Mouse (Mus musculus): ENCODE data around the gene Olfr874. TPM values are rescaled to one million over a fixed set of nuclear protein-coding genes. Genes with fewer than 3 reads are reported as not detected.

Gene Olfr874
- total and polyA plus RNA-seq, 3 experiments, result not detected

DNA sequence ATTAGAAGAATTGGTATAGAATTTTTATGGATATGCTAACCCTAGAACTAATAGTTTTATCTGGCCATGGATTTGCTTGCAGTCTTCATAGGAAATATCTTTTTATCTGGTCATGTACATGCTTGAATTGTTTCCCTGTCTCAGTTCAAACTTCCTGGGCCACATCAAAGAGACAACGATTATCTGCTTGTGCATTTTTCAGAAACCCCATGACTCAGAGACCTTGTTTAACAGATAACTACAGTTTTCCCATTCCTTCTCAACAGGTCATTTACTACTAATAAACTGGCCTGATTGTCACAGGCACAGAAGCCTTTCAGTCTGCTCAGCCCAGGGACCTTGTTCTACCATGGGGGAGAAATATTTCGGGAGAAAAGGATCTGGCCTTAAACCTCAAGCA, 41.5 kb downstream of the Olfr874 start:
- Histone ChIP-seq H3K27me3 (ENCODE audit: control insufficient read depth in 1 of 2, insufficient read depth in 2 of 2, low read length in 2 of 2) (no peaks in the 10 kb centered on the region; a peak in 1 of 4 replicates), H3K4me1 (ENCODE audit: control insufficient read depth in 1 of 2, insufficient read depth in 2 of 2, low read length in 2 of 2) (no peaks in the 10 kb centered on the region; a peak in 1 of 4 replicates), H3K27ac (ENCODE audit: control insufficient read depth, low read depth, low read length) (no peak overlapping the region), H3K4me3 (ENCODE audit: control insufficient read depth in 1 of 2, insufficient read depth in 1 of 2, low read depth in 2 of 2, low read length in 2 of 2) (no peak overlapping the region), H3K9me3 (replicated peaks; ENCODE audit: insufficient read depth, low read length) (no peaks in the 10 kb centered on the region), H3K79me2 (ENCODE audit: control insufficient read depth, insufficient read depth, low read length, poor library complexity) (no peaks in the 10 kb centered on the region), H3K36me3 (ENCODE audit: control insufficient read depth in 1 of 2, insufficient read depth in 2 of 2, low read length in 2 of 2) (no peaks in the 10 kb centered on the region), H3K9ac (ENCODE audit: control insufficient read depth, low read depth, low read length, poor library complexity, severe bottlenecking) (no peak overlapping the region)
- TF ChIP-seq USF2 (IDR thresholded peaks at IDR 0.05; ENCODE audit: borderline replicate concordance in 1 of 2, insufficient read depth in 1 of 2, low read depth in 1 of 2, low read length in 2 of 2) (no peak), CHD1 (IDR thresholded peaks at IDR 0.05; ENCODE audit: low read depth, low read length) (no peak), ZNF384 (IDR thresholded peaks at IDR 0.05; ENCODE audit: low read depth, low read length) (no peak), ELF1 (IDR thresholded peaks at IDR 0.05; ENCODE audit: low read depth, low read length) (no peak)
- DNase-seq (ENCODE audit: low read depth, low spot score), result no peak

Other genes with a start within 250 kb of the Olfr874 start
- gene Esam, start 217.0 kb upstream of the Olfr874 start, total RNA-seq (2012; rRNA removed), result 0.10 and 0.23 TPM in 2 replicates
- under 1 TPM in 1 of 2 experiments, not detected in 1; 0.89 TPM for gene Esam, start 217.0 kb upstream of the Olfr874 start, polyA plus RNA-seq (2012; ENCODE audit: insufficient read depth in 1 of 2, insufficient read length in 2 of 2, low read depth in 1 of 2, low replicate concordance in 2 of 2, missing spikeins in 1 of 2)
- not detected in 2 replicates for gene Vsig2, start 205.9 kb upstream of the Olfr874 start, total RNA-seq (2012; rRNA removed)
- under 1 TPM in 1 of 2 experiments, not detected in 1; 0.64 TPM for gene Vsig2, start 205.9 kb upstream of the Olfr874 start, polyA plus RNA-seq (2012; ENCODE audit: insufficient read depth in 1 of 2, insufficient read length in 2 of 2, low read depth in 1 of 2, low replicate concordance in 2 of 2, missing spikeins in 1 of 2)
- 0.58 and 0.78 TPM in 2 replicates for gene Nrgn, start 192.2 kb upstream of the Olfr874 start, total RNA-seq (2012; rRNA removed)
- gene Nrgn, start 192.2 kb upstream of the Olfr874 start, polyA plus RNA-seq (2012; ENCODE audit: insufficient read depth in 1 of 2, insufficient read length in 2 of 2, low read depth in 1 of 2, low replicate concordance in 2 of 2, missing spikeins in 1 of 2), result 10 to 100 TPM in 1 of 2 experiments, not detected in 1; 43.5 TPM
- gene Siae, start 189.4 kb upstream of the Olfr874 start, total RNA-seq (2012; rRNA removed), result 4.9 and 5.1 TPM in 2 replicates
- gene Siae, start 189.4 kb upstream of the Olfr874 start, polyA plus RNA-seq (2012; ENCODE audit: insufficient read depth in 1 of 2, insufficient read length in 2 of 2, low read depth in 1 of 2, low replicate concordance in 2 of 2, missing spikeins in 1 of 2), result 1 to 10 TPM in 1 of 2 experiments, not detected in 1; 9.2 TPM
- gene Spa17, start 131.4 kb upstream of the Olfr874 start, total RNA-seq (2012; rRNA removed), result 0.46 and 1.2 TPM in 2 replicates
- gene Spa17, start 131.4 kb upstream of the Olfr874 start, polyA plus RNA-seq (2012; ENCODE audit: insufficient read depth in 1 of 2, insufficient read length in 2 of 2, low read depth in 1 of 2, low replicate concordance in 2 of 2, missing spikeins in 1 of 2), result 1 to 10 TPM in 1 of 2 experiments, not detected in 1; 2.6 TPM
- 140 and 159 TPM in 2 replicates for gene Tbrg1, start 87.8 kb upstream of the Olfr874 start, total RNA-seq (2012; rRNA removed)
- gene Tbrg1, start 87.8 kb upstream of the Olfr874 start, polyA plus RNA-seq (2012; ENCODE audit: insufficient read depth in 1 of 2, insufficient read length in 2 of 2, low read depth in 1 of 2, low replicate concordance in 2 of 2, missing spikeins in 1 of 2), result 100 to 1,000 TPM in 1 of 2 experiments, not detected in 1; 127 TPM
- gene Panx3, start 75.9 kb upstream of the Olfr874 start, total RNA-seq (2012; rRNA removed), result 0.33 and 0.42 TPM in 2 replicates
- under 1 TPM in 1 of 2 experiments, not detected in 1; 0.17 TPM for gene Panx3, start 75.9 kb upstream of the Olfr874 start, polyA plus RNA-seq (2012; ENCODE audit: insufficient read depth in 1 of 2, insufficient read length in 2 of 2, low read depth in 1 of 2, low replicate concordance in 2 of 2, missing spikeins in 1 of 2)
- not detected in 2 replicates for gene Olfr160, start 28.9 kb upstream of the Olfr874 start, total RNA-seq (2012; rRNA removed)
- not detected for gene Olfr160, start 28.9 kb upstream of the Olfr874 start, polyA plus RNA-seq (2012; ENCODE audit: insufficient read depth in 1 of 2, insufficient read length in 2 of 2, low read depth in 1 of 2, low replicate concordance in 2 of 2, missing spikeins in 1 of 2)
- gene Olfr875, start 26.8 kb downstream of the Olfr874 start, total RNA-seq (2012; rRNA removed), result not detected in 2 replicates
- not detected for gene Olfr875, start 26.8 kb downstream of the Olfr874 start, polyA plus RNA-seq (2012; ENCODE audit: insufficient read depth in 1 of 2, insufficient read length in 2 of 2, low read depth in 1 of 2, low replicate concordance in 2 of 2, missing spikeins in 1 of 2)
- not detected in 2 replicates for gene Olfr876, start 57.9 kb downstream of the Olfr874 start, total RNA-seq (2012; rRNA removed)
- gene Olfr876, start 57.9 kb downstream of the Olfr874 start, polyA plus RNA-seq (2012; ENCODE audit: insufficient read depth in 1 of 2, insufficient read length in 2 of 2, low read depth in 1 of 2, low replicate concordance in 2 of 2, missing spikeins in 1 of 2), result not detected
- gene Olfr877, start 109.2 kb downstream of the Olfr874 start, total RNA-seq (2012; rRNA removed), result not detected in 2 replicates
- not detected for gene Olfr877, start 109.2 kb downstream of the Olfr874 start, polyA plus RNA-seq (2012; ENCODE audit: insufficient read depth in 1 of 2, insufficient read length in 2 of 2, low read depth in 1 of 2, low replicate concordance in 2 of 2, missing spikeins in 1 of 2)
- not detected in 2 replicates for gene Olfr145, start 151.6 kb downstream of the Olfr874 start, total RNA-seq (2012; rRNA removed)
- gene Olfr145, start 151.6 kb downstream of the Olfr874 start, polyA plus RNA-seq (2012; ENCODE audit: insufficient read depth in 1 of 2, insufficient read length in 2 of 2, low read depth in 1 of 2, low replicate concordance in 2 of 2, missing spikeins in 1 of 2), result not detected
- gene Olfr878, start 172.7 kb downstream of the Olfr874 start, total RNA-seq (2012; rRNA removed), result not detected in 2 replicates
- not detected for gene Olfr878, start 172.7 kb downstream of the Olfr874 start, polyA plus RNA-seq (2012; ENCODE audit: insufficient read depth in 1 of 2, insufficient read length in 2 of 2, low read depth in 1 of 2, low replicate concordance in 2 of 2, missing spikeins in 1 of 2)
- not detected in 2 replicates for gene Olfr881, start 246.7 kb downstream of the Olfr874 start, total RNA-seq (2012; rRNA removed)
- gene Olfr881, start 246.7 kb downstream of the Olfr874 start, polyA plus RNA-seq (2012; ENCODE audit: insufficient read depth in 1 of 2, insufficient read length in 2 of 2, low read depth in 1 of 2, low replicate concordance in 2 of 2, missing spikeins in 1 of 2), result not detected

Measured in MEL (cell line).